Mouse (Mus musculus) monocyte, adult 2 months (primary cell): Measurements from ENCODE around the gene Atp1b2.

Experiments
- DNase-seq, 2 experiments: peaks; one replicate each; pipeline ENCODE4 v3.0.0; 2022; ENCODE audit warnings: low spot score in 2 of 2, low read depth in 1 of 2

Gene Atp1b2

GRCm38 (mm10) chr11:69580572-69581146 lies 25.1 kb downstream of the Atp1b2 start:
- no peak for DNase-seq

GRCm38 (mm10) chr11:69580091-69580514 lies 25.6 kb downstream of the Atp1b2 start, which contains the start of the genes Wrap53 and Trp53:
Gene Wrap53, minus strand, starts transcription at chr11:69580255.
Gene Trp53, plus strand, starts transcription at chr11:69580359.
- peak; percentile 78 to 86 for DNase-seq

- peak; percentile 94 to 95 for DNase-seq
Observed at GRCm38 (mm10) chr11:69579128-69580017, 26.4 kb downstream of the Atp1b2 start.

- DNase-seq = no peak
Observed at GRCm38 (mm10) chr11:69578301-69578700, 27.4 kb downstream of the Atp1b2 start.

DNA sequence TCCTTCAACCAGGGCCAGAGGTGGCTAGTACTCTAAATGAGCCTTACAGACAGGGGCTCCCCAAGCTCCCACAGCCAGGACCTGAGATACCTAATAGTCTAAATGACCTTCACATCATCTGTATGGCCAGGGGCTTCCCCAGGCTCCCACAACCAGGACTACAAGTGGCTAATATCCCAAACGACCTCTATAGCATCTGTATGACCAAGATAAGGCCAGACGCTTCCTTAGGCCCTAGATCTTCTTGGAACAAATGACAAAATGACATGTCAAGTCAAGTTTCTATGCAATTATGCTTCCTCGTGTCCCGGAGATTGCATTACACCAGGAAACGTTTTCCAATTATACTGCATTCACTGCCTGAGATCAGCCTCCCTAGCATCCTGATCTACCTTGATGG lies 29.4 kb downstream of the Atp1b2 start:
- DNase-seq = no peak

GRCm38 (mm10) chr11:69575220-69575619 lies 30.5 kb downstream of the Atp1b2 start:
- no peak for DNase-seq

GRCm38 (mm10) chr11:69565131-69565530 lies 40.6 kb downstream of the Atp1b2 start:
- DNase-seq = no peak

DNA sequence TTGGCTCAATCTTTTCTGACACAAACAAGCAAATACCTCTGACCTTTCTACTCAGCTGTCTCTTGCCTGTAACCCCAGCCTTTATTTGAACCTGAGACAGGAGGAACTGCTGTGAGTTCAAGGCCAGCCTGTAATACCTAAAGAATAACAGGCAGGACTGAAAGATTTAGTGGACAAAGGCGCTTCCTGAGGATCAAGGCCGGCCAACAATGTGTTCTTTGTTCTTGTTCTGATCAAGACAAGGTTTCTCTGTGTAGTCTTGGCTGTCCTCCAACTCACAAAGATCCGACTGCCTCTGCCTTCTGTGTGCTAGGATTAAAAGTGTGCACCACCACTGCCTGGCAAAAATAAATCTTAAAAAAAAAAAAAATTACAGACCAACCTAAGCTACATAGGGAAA lies 41.4 kb downstream of the Atp1b2 start:
- DNase-seq = no peak

DNA sequence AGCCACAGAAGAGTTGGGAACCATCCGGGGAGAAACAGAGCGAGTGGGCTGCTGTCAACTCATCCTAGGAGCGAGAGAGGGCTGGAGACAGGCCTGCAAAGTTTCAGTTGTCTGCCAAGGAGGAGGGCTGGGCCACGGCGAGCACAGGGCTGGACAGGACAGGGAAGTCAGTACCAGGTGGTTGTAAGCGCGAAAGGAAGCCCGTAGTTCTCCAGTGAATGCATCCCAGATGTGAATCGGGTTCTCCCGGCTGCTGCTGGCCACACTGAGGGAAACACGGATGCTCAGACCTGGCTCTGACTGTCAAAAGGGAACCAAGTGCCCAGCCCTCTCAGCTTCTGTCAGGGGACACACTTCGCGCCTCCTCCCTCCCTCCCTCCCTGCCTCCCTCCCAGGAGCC lies 42.4 kb downstream of the Atp1b2 start:
- DNase-seq = no peak

GRCm38 (mm10) chr11:69560896-69561854 lies 44.6 kb downstream of the Atp1b2 start:
- no peak for DNase-seq

GRCm38 (mm10) chr11:69559851-69560765 lies 45.6 kb downstream of the Atp1b2 start, which contains the start of gene Efnb3:
Gene Efnb3, minus strand, starts transcription at chr11:69560205.
- DNase-seq = no peak

DNA sequence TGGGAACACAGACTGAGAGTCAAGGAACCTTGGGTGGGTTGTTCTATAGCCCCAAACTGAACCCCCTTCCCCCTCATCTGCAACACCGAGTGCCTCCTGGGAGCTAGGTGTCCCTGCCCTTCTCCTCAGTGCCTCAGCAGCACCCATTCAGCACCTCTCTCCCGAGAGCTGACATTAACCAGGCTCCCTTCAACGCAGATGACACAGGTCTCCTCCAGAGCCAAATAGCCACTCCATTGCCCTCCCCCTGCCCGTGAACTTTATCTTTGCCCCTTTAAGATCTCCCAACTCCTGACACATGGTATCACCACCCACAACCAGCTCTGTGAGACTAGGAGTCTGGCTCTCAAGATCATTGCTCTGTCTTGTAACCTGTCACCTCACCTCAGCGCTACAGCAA lies 46.6 kb downstream of the Atp1b2 start:
- no peak for DNase-seq

- DNase-seq = no peak
Observed at GRCm38 (mm10) chr11:69558756-69559155, 47.0 kb downstream of the Atp1b2 start.

- DNase-seq = no peak
Observed at GRCm38 (mm10) chr11:69557381-69557958, 48.3 kb downstream of the Atp1b2 start.

GRCm38 (mm10) chr11:69554539-69555140 lies 51.1 kb downstream of the Atp1b2 start:
- no peak for DNase-seq

GRCm38 (mm10) chr11:69553341-69553721 lies 52.4 kb downstream of the Atp1b2 start:
- no peak for DNase-seq

DNA sequence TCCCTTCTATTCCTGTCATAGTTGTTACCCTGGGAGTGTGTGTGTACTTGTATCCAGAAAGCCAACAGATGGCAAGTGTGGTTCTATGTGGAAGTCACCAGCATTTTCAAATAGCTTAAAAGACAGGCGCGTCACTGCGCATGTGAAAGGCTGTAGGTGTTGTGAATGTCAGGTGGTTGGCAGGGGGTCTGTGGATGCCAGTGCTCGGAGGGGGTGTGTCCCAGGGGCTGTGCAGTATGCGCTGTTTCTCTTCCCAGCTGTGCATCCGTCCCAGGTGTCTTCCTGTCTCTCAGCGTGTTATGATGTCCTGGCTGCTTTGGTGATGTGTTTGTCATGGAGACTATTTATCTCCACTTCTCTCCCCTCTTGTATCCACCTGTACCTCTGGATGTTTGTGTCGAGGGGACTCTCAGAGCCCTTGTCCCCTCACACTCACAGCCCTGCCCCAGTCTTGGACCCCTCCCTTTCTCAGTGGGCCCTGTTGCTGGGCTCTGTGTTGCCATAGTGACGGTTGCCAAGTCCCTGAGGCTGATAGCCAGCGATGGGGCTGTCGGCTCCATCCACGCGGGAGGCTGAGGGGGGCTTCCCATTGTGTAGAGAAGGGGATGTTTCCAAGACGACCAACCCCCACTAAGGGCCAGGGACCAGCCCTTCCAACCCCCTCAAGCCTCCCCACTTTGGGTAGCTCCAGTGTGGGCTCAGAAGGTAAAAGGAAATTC lies 53.0 kb downstream of the Atp1b2 start:
- DNase-seq = no peak

DNA sequence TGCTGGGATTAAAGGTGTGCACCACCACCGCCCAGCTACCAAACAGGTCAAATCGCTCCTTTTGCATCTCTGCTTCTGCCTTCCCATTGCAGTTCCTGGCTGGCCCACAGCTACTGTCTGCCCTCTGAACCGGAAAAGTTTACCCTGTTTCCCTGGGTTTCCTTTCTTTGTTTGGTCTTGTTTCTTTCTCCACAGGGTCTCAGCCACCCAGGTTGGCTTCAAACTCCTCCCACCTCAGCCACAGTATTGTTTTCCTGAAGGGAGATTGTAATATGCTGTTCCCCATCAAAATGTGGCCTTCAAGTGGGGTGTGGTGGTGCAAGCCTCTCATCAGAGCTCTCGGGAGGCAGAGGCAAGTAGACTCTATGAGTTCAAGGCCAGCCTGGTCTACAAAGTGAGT lies 54.4 kb downstream of the Atp1b2 start:
- DNase-seq = no peak
